In genomic region chr14:58543140-58543767, GRCm38 (mm10) we compare ENCODE assay signal across 18 mouse cellular contexts.
DNase-seq lines count a peak whose midpoint lies in the region; ATAC-seq lines count a peak whose summit lies in the region.
"Had no signal": no experiment of that assay in that cellular context is flagged by ENCODE, and none has a peak within 500 bp of the region (broad histone marks: within the 10 kb centered on the region; RNA-seq: fewer than 3 reads in every experiment).

No protein-coding gene starts in this region.

- no peak overlapping the region for H3K27ac ChIP-seq in forebrain, embryonic 15.5 days (replicated peaks)
- no peak overlapping the region for H3K27ac ChIP-seq in forebrain, embryonic 10.5 days
- H3K27ac ChIP-seq in forebrain, embryonic 16.5 days (ENCODE audit: low read length), result no peak overlapping the region
- H3K27ac ChIP-seq: hindbrain, embryonic 12.5 days; hindbrain, embryonic 15.5 days had no signal

- no peaks in the 10 kb centered on the region for H3K9me3 ChIP-seq in forebrain, embryonic 15.5 days
- H3K9me3 ChIP-seq in forebrain, embryonic 10.5 days, result no peaks in the 10 kb centered on the region
- no peaks in the 10 kb centered on the region for H3K9me3 ChIP-seq in forebrain, embryonic 16.5 days (ENCODE audit: control insufficient read depth, low read length)
- H3K9me3 ChIP-seq: hindbrain, embryonic 12.5 days; hindbrain, embryonic 15.5 days had no signal

- no peaks in the 10 kb centered on the region for H3K27me3 ChIP-seq in forebrain, embryonic 15.5 days
- no peaks in the 10 kb centered on the region for H3K27me3 ChIP-seq in forebrain, embryonic 10.5 days (ENCODE audit: poor library complexity, severe bottlenecking)
- H3K27me3 ChIP-seq in forebrain, embryonic 16.5 days (replicated peaks; ENCODE audit: control insufficient read depth, insufficient read depth, low read length), result no peaks in the 10 kb centered on the region
- H3K27me3 ChIP-seq: hindbrain, embryonic 12.5 days; hindbrain, embryonic 15.5 days had no signal

- 73% methylated on average over 10 of the region's 10 CpGs for whole genome bisulfite sequencing in forebrain, embryonic 15.5 days
- WGBS in forebrain, embryonic 10.5 days, result 87% methylated on average over 10 of the region's 10 CpGs
- 69% methylated on average over 10 of the region's 10 CpGs for WGBS in forebrain, embryonic 16.5 days

- H3K36me3 ChIP-seq in forebrain, embryonic 15.5 days, result no peaks in the 10 kb centered on the region
- no peaks in the 10 kb centered on the region for H3K36me3 ChIP-seq in forebrain, embryonic 10.5 days (replicated peaks)
- no peaks in the 10 kb centered on the region for H3K36me3 ChIP-seq in forebrain, embryonic 16.5 days (ENCODE audit: control insufficient read depth, insufficient read depth)
- H3K36me3 ChIP-seq: hindbrain, embryonic 12.5 days; hindbrain, embryonic 15.5 days had no signal

- H3K9ac ChIP-seq in forebrain, embryonic 15.5 days (replicated peaks), result no peak overlapping the region
- H3K9ac ChIP-seq in forebrain, embryonic 16.5 days (replicated peaks; ENCODE audit: low read depth, low read length), result no peak overlapping the region
- H3K9ac ChIP-seq: hindbrain, embryonic 12.5 days; hindbrain, embryonic 15.5 days had no signal

- 0 out of 2 replicates have a peak, but pooled peaks have one; percentile 58 for ATAC-seq in forebrain, embryonic 15.5 days (replicated peaks)
- ATAC-seq in forebrain, embryonic 16.5 days, result peak; percentile 80
- ATAC-seq: CD4-positive, CD25-positive, alpha-beta regulatory T cell, adult 4 months; intestine, postnatal 0 days had no signal

- no peaks in the 10 kb centered on the region for H3K4me1 ChIP-seq in forebrain, embryonic 15.5 days
- peaks cover 12% of the 10 kb centered on the region for H3K4me1 ChIP-seq in forebrain, embryonic 10.5 days
- H3K4me1 ChIP-seq in forebrain, embryonic 16.5 days (replicated peaks; ENCODE audit: control insufficient read depth, insufficient read depth, low read length), result no peaks in the 10 kb centered on the region
- H3K4me1 ChIP-seq: hindbrain, embryonic 12.5 days; hindbrain, embryonic 15.5 days had no signal

- DNase-seq in adrenal gland, postnatal 14 days, result peak; percentile 37
- DNase-seq in adrenal gland, postnatal 4 days (ENCODE audit: low spot score in 2 of 2), result no peak
- no peak for DNase-seq in forebrain, embryonic 10.5 days (ENCODE audit: extremely low spot score, low spot score)
- DNase-seq in gastrocnemius, adult 8-10 months (ENCODE audit: low spot score in 2 of 2), result no peak
- DNase-seq: cerebellum, adult 18-20 months; cerebellum, adult 9-10 months; cerebellum, postnatal 14 days; gastrocnemius, postnatal 10 days; gastrocnemius, postnatal 36 days; heart, adult 11 months; kidney, adult 2 months had no signal

- no peak overlapping the region for H3K4me3 ChIP-seq in forebrain, embryonic 15.5 days
- H3K4me3 ChIP-seq in forebrain, embryonic 10.5 days, result no peak overlapping the region
- no peak overlapping the region for H3K4me3 ChIP-seq in forebrain, embryonic 16.5 days (replicated peaks; ENCODE audit: low read length)
- H3K4me3 ChIP-seq: hindbrain, embryonic 12.5 days; hindbrain, embryonic 15.5 days had no signal

- no peak overlapping the region for H3K4me2 ChIP-seq in forebrain, embryonic 15.5 days (replicated peaks)
- no peak overlapping the region for H3K4me2 ChIP-seq in forebrain, embryonic 16.5 days (ENCODE audit: low read length)
- H3K4me2 ChIP-seq: heart, embryonic 11.5 days; hindbrain, embryonic 12.5 days; hindbrain, embryonic 15.5 days had no signal
